Mouse (Mus musculus): ENCODE data around the gene Plet1.

The Plet1 gene

DNA sequence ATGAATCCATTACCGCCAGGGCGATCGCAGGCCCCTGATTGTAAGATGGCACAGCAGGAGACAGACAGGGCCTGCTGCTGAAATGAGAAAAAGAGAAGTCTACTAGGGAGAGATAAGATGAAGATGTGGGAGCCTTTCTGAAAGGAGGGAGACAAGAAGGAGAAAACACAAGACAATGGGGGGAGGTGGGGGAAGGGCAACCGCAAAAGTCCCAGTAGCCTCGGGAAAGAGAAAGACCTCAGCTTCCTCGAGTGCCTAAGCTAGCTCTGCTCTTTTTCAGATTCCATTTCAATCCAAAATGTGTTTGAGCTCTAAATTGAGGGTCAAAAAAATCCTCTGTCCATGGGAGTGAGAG, 1.8 kb downstream of the Plet1 start:
- no peak for DNase-seq

DNA sequence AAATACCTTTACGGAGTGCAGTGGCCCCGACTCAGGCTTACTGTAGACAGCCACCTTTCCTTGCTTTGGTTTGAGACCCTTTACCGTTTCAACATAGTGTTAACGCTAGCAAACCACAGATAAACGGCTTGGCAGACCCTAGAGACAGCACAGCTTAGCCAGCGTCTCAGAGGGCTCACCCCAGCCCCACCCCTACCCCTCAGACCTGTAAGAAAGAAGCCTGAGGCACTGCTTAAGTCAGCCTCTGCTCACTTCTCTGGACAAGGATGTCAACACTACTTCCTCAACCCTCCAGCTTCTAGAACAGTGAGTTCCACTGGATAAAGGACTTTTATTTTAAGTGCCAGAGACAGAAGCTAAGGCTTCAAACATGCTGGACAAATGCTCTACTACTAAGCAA, 2.2 kb downstream of the Plet1 start:
- DNase-seq: no peak

DNA sequence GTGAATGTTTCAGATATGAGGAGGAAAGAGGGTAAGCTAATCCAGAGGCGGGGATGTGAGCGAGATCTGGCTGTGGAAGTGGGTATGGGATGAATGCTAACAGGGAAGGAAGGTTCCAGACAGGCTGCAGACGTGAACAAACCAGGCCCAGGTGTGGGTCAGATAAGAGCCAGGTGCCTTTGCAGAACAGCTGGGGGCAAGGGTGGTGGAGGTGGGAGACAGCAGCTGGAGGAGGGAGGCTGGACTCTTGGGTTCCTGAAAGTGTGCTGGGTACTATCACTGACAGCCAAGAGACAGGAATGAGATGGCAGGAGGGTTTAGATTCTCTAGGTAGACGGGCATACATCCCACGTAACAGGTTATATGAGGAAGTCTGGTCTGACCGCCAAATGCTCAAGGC, 2.8 kb downstream of the Plet1 start:
- DNase-seq: no peak

DNA sequence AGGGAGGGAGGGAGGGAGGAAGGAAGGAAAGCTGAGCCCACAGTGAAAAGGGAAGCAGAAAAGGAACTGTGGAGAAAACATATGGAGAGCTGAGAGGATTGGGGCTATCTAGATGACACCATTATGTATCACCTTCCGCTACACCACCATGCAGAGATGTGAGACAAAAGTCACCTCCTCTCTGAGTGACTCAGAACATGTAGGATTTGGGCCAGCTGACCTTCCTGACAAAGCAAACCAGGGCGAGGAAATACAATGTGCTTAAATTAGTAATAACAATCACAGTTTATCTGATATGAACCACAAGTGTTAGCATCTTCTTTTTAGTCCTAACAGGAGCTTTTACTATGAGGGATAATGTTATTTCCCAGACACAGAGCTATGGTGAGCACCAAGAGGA, 3.2 kb downstream of the Plet1 start:
- DNase-seq: no peak

DNA sequence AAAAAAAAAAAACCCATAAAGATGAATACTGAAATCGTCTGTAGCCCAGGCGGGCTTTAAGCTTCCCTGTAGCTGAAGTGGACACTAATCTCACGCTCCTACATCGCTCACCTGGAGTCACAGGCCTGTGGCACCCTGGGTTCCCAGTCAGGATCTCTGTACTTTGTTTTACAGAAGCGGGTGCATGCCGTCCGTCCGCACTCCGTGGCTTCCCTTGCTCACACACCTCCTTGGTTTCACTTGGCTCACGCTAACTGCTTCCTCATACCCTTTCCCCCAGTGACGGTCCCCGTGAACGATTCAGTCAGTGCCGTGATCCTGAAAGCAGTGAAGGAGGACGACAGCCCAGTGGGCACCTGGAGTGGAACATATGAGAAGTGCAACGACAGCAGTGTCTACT, 4.5 kb downstream of the Plet1 start:
- DNase-seq: no peak

DNA sequence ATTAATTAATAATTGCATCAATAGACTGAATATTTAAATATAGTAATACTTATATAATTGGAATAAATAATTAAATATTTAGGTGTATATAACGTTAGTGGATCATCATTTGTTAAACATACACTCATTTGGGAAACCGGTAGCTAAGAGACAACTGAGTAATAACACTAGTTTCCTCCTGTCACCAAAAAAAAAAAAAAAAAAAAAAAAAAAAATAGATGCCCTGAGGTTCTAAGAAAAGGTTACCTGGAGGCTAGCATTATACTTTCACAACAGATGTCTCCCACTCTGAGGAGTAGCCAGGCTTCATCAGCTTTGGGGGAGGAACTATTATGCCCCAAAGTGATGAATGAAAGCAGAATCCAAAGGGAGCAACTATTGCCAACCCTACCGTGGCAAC, 5.5 kb downstream of the Plet1 start:
- no peak for DNase-seq

DNA sequence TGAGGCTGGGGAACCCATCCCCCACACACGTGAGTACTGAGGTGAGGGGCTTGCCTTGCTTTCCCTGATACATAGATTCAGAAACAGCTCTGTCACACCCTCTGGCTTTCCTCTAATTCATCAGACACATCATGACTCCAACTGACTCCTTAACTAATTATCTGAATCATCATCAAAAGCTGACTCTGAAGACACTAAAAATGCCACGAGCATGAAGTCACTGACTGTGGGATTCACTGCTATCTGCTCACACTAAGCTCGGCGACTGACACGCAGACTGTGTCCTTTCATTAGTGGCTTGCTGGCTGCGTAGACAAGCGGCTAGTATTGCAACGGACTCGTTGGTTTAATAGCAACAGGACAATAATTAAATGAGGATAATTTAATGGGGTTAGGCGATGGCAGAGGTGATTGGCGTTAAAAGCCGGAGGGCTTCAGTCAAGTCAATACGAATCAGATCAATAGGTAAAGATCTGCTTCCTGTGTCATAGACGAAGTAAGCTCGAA, 6.2 kb downstream of the Plet1 start:
- no peak for DNase-seq

DNA sequence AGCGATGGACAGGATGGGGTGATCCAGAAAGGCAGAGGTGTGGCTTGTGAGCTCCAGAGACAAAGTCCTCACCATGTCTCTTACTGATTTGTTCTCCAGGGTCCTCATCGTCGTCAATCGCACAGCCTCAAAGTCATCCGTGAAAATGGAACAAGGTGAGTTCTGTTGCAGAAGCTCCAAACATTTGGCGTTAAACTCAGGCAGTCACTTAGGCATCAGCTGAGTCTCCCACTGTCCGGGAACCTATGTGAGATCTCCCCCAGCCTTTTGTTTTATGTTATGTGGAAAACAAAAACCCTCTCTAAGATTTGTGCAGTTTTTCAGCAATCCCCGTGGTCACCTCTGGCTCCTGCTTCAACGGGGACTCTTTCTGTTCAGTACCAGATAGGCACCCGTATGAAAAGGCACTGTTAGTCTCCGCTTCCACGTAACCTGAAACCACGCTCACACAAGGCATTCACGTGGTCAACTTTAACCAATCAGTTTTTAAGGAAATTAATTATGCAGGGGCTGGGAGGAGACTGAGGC, 6.7 kb downstream of the Plet1 start:
- DNase-seq: peak in 1 of 2 experiments; percentile 37

DNA sequence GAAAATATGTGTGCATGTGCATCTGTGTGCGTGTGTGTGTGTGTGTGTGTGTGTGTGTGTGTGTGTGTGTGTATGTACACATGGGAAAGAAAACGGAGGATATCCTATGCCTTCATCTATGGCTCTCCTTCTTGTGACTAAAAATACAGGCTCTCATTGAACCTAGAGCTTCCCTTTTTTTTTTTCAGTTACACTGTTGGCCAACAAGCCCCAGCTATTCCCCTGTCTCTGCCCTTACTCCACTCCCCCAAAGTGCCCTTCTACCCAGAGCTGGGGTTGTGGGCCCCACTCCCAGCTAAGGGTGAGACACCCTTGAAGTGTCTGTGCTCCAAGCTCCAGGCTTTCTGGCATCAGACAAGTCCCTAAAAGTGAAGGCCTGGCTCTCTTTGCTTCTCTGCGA, 8.6 kb downstream of the Plet1 start:
- no peak for DNase-seq

DNA sequence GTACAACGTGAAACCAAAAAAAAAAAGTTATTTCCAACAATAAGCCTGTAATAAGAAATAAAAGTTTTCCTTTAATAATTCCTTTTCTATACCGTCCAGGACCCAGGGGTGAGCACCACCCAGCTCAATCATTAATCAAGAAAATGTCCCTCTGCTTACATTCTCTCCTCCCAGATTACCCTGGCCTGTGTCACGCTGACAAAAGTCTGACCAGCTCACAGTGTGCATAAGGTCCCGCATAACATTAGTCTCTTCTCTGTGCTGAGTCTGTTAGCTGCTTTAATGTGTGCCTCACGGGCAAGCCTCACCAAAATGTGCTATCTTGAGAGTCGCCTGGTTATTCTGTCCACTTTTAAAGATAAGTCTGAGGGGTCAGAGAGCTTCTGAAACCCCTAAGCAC, 11.1 kb downstream of the Plet1 start:
- DNase-seq: peak in 1 of 2 experiments; percentile 31

DNA sequence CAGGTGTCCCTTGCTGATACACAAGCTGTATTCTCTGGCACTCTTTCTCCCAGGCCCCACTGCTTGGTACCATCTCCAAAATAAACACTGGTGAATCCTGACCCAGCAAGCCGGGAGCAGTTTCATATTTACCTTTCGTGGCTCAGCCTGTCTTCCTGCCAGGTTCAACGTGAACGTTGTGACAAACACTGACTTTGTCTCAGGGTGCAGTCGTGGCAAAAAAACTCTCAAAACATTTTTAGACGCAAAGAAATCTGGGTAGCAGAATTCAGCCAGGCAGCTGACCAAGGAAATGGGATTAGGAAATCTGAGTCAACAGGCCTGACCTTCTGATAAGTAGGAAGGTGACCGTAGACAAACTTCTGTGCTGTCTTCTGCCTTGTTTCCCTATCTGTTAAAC, 13.2 kb downstream of the Plet1 start:
- no peak for DNase-seq

DNA sequence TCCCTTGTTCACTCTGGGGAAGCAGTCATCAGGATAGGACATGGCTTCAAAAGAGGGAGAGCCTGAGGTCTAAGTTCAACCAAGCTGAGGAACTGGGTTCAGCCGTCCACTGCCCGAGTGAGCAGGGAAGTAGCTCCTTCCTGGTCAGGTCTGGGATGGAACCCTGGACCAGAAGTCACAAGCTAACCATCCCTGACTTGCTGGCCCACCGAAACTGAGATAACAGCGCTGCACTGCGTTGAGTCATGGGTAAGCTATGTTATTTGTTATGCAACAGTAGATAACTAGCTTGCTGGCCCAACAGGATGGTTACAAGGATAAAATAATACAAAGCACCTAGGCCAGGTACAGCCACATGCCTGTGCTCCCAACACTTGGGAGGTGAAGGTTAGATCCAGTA, 21.1 kb downstream of the Plet1 start:
- no peak for DNase-seq

DNA sequence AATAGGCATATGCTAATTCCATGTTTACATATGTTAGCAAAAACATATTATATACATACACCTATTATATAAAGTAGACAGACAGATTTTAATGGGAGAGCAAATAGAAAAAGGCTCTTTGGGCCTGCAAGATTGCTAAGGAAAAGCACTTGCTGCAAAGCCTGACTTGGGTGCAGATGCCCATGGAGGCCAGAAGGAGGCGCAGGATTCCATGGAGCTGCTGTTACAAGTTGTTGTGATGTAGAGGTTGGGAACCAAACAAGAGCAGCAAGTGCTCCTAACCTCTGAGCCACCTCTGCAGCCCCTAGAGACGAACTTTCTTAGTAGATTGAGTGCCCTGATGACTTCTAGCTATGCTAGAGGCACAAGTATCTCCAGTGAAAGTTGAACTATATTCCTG, 24.5 kb downstream of the Plet1 start:
- peak; percentile 45 to 52 for DNase-seq

DNA sequence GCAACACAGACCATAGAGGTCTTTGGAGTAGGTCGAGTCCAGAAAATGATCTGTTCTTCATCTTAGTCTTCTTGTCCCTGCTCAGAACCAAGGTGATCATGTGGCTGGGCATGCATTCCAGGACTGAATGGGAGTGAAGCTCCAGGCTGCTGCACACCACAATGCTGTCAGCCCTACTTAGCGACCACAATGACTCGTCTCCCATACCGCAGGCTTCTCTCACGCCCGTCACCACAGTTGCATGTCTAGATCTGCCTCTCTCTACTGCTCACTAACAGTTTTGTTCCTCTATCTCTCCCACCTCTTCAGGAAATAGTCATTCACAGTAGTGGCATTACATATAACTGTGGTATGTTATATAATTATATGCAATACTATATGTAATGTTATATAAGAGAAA, 26.4 kb downstream of the Plet1 start:
- no peak for DNase-seq

DNA sequence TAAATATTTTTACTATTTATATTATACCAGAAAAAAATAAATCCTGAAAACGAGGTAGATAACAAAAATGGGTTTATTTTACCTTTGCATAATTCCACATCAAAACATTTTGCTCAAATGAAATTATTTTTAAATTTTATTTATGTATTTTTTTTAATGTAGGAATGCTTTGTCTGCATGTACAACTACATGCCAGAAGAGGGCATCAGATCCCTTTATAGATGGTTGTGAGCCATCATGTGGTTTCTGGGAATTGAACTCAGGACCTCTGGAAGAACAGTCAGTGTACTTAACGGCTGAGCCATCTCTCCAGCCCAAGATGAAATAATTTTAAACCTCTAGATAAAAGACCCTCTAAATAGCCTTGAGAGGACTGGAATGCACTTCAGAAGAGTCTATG, 27.2 kb downstream of the Plet1 start:
- DNase-seq: no peak

DNA sequence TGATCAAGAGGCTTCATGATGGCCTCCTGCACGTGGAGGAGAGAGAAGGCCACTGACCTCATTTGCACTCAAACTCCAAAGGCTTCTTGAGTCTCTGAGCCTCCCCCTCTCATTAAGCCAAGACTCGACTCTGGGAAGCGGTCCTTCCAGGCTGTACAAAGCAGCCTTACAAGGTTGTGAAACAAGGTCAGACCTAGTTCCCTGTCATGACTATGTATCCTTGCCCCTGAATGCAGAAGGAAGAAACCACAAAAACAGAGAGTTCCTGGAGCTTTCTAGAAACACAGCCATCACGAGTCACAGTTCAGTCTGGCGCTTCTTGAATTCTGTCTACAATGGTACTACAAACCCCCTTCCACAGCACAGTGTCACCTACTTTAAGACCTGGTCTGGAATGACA, 28.2 kb downstream of the Plet1 start:
- DNase-seq: no peak

DNA sequence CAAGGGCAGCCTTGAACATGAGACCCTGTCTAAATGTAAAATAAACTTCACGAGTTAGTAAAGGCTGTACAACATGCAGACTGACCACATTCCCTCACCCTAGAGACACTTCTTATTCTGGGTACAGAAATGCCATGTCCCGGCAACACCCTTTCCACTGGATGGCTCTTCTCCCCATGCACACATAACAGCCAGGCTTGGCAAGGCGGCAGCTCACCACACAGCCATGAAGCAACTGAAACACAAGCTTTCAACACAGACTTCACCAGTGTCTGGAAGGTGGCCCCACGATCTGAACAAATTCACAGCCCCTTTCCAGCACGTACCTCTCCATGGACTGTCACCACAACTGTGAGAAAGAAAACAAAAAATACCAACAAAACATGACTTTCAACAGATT, 30.6 kb downstream of the Plet1 start:
- DNase-seq: no peak

DNA sequence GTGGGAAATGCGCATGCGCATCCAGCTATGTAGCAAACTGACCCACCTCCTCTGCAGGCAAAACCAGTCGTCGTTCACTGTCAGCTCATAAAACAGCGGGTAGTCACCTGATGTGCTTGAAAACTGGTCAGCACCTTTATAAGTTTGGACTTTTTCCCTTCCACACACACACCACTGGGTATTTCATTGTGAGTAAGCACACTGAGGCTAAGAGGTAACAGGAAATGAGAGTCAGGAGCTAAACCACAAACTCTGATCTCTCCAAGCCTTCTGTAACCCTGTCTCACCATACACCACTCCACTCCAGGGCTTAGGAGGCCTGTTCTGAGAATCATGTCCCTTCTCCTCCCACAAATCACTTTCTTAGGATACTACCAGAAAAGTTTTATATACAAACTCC, 31.3 kb downstream of the Plet1 start:
- DNase-seq: no peak

DNA sequence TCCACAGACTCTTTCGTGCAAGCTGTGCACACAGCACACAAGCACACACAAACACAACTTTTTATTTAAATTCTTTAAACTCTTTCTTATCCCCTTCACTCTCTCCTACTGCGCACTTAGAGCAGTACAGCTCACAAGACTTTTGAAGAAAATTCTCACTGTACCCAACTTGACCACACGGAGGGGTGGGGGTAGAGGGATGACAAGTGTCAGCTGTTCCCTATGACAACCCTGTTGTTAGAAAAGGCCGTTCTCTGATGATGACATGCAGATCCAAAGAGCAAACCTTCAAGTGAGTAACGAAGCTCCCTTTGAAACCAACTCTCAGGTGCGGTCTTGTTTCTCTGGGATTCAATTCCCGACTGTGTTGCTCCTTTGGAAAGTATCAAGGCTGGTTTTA, 33.5 kb downstream of the Plet1 start:
- DNase-seq: peak in 1 of 2 experiments; percentile 11

DNA sequence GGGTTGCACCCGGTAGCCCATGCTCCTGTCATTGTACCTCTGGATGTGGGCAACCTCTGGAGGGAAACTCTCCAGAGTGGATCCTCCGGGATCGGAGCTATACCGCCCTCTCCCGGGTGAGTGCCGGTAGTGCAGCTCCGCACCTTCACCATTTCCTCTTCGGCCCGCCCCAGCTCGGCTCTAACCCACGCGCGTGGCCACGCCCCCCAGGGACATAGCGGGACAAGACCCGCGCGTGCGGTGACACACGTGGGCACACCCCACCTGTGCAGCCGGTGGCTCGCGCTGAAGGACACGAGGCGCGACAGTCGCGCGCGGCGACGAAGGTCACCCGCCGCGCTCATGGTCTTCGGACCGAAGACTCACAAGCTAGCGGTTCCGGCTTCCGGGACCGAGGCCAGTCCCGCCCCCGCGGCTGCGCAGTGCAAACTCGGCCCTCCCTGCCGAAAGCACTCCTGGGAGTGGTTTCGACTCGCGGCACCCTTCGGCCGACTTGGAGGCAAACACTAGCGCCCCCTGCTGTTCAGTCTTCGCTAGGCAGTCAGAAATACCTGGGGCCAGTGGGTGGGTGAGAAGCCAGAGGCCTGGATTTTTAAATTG, 34.1 kb downstream of the Plet1 start, which contains the start of gene Pts:
Gene Pts, minus strand, starts transcription at position 432 of the 600 bp plus-strand sequence.
- peak; percentile 98 to 99 for DNase-seq

DNA sequence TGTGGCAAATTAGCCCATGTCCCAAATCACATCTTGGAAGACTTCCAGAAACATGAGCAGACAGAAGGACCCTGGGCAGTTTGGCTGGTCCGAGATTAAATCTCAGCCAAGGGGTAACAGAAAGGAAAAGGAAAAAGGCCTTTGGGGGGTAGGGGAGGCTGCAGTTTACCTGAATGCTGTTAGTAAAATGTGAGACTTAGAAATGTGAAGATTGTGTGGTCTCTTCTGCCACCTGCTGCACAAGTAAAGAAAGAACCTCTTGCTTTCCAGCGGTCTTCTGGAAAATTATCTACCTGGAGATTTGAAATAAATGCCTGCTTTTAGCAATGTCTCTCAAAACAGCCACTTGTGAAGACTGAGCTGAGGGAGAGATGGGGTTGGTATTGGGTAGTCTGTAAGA, 36.6 kb downstream of the Plet1 start:
- peak; percentile 41 to 50 for DNase-seq

DNA sequence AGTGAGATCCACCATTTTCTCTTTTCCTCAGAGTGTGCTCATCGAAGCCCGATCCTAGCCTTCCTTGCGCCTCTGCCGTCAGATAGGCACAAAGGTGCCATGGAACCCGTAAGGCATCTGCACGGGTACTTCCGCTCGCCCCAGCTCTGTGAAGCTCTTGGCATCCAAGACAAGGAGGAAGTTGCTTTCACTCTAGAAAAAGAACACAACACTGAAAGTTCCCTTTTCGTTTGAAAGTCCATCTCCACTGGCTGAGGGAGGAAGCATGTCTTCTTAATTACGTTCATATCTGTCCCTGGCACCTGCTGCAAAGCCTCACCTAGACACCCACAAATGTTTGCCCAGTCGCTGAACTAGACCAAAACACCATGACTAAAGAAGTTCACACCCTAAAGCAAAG, 39.0 kb downstream of the Plet1 start:
- DNase-seq: peak in 1 of 2 experiments; percentile 13

DNA sequence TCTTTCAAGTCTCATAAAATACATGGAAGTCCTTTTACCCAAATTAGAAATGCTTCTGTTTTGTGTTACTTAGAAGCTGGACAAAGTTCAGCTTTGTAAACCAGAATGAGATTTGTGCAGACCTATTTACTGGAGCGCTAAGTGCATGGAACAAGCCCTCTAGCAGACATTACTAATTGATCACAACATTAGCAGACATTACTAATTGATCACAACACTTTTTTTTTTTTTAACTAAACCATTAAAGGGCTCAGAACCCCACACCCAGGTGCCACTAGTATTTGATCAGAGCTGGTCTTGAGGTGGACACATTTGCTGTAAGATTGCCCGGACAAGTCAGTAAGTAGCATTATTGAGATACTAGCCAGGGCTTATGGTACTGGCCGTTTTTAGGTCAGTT, 39.5 kb downstream of the Plet1 start:
- DNase-seq: no peak

DNA sequence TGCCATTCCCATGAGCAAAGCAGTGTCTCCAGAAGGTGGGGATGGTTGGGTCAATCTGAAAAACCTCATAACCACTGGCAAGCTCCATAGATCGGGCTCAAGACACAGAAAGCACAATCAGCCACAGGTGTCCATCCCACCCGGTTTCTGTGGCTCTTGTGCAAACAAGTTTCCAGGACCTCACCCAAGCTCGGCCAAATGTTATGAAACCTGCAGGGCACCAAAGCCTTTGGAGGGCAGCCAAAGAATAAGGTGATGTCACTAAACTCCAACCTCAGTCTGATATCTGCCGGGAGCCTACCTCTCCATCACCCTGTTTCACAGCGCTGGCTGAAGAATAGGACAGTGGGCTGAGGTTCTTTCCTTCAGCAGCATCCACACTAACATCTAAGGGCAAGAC, 41.6 kb downstream of the Plet1 start:
- no peak for DNase-seq

DNA sequence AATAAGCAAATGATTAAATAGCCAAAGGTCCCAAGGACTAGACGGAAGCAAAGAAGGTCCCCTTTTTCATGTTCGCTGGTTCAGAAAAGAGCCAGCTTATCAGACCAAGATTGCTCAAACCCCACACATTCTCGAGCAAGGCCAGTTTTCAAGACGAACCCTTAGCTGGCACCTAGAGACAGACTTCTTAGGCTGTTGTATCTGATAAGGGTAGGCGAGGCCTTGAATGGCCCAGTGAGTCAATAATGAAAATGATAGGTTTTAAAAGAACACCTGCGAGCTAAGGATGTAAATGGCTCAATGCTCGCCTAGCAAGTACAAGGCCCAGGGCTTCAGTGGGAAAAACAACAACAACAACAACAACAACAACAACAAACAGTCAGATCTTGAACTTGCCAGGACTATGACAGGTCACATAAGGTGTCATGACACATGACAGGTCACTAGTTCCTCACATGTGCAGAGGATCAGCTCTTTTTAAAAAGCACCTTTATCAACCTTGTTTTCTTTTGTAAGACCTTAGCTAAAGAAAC, 42.3 kb downstream of the Plet1 start:
- no peak for DNase-seq
